Mouse (Mus musculus): ENCODE results near the gene Acadvl. TPM values are rescaled to one million over a fixed set of nuclear protein-coding genes. Genes with fewer than 3 reads are reported as not detected.

Acadvl gene
- polyA plus RNA-seq, 1 experiment = not detected

DNA sequence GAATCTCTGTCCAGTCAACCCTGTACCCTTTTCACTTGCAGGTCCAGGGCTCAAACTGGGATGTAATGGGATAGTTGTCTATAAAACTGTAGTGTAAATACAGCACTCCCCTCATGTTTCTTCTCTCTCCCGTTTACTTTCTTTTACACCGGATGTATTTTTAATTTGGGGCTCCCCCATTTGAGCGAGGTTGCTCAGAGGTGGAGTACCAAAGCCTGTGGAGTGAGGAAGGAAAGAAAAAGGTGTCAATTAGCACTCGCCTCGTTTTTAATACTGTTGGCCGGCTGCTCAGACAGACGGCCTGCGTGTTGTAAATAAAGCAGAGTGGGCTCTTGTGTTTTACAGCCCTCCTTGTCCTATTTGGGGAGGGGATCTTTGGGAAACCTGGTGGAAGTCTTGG lies 15.5 kb downstream of the Acadvl start:
- H3K27ac ChIP-seq (ENCODE audit: insufficient read depth, low read depth, low read length) = 0 out of 2 replicates have a peak overlapping the region, but pooled peaks have one; percentile 29

DNA sequence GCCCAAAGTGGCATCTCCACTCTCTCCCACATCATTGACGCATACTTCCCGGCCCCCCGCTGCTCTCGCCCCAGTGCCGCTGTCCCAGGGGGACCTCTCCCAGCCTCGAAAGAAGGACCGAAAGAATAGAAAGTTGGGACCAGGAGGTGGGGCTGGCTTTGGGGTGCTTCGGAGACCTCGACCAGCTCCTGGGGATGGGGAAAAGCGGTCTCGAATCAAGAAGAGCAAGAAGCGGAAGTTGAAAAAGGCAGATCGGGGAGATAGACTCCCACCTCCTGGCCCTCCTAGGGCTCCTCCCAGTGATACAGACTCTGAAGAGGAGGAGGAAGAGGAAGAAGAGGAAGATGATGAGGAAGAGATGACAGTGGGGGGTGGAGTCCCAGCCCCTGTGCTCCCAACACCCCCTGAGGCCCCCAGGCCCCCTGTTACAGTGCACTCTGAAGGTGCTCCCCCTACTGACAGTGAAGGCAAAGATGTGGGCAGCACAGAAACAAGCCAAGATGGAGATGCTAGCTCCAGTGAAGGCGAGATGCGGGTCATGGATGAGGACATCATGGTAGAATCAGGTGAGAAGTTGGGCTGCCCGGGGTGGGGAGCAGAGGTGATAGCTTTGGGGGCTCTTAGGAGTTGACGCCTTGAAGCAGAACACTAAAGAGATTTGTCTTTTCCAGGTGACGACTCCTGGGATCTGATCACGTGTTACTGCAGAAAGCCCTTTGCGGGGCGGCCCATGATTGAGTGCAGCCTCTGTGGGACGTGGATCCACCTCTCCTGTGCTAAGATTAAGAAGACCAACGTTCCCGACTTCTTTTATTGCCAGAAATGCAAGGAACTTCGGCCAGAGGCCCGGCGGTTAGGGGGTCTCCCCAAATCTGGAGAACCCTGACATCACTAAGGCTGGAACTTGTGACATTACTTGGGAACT lies 16.4 kb downstream of the Acadvl start:
- Histone ChIP-seq H3K4me3 (ENCODE audit: insufficient read depth, low read depth, low read length) (no peak overlapping the region), H3K27ac (ENCODE audit: insufficient read depth, low read depth, low read length) (no peak overlapping the region), H3K4me1 (ENCODE audit: control insufficient read depth, insufficient read depth, low read length) (peaks cover 13% of the 10 kb centered on the region)
- TF ChIP-seq POLR2A (IDR thresholded peaks at IDR 0.05; ENCODE audit: insufficient read depth, low read depth, low read length) = no peak
- TF ChIP-seq CTCF (IDR thresholded peaks at IDR 0.05; ENCODE audit: insufficient read depth, low read depth, low read length) = no peak
- WGBS = 91% methylated on average over 27 of the region's 27 CpGs

More for the DNA sequence above, 15.5 kb downstream of the Acadvl start:
- 72% methylated on average over 8 of the region's 8 CpGs for WGBS
- H3K4me1 ChIP-seq (ENCODE audit: control insufficient read depth, insufficient read depth, low read length) = peaks cover 16% of the 10 kb centered on the region
- no peak overlapping the region for H3K4me3 ChIP-seq (ENCODE audit: insufficient read depth, low read depth, low read length)
- TF ChIP-seq CTCF (IDR thresholded peaks at IDR 0.05; ENCODE audit: insufficient read depth, low read depth, low read length) = no peak
- TF ChIP-seq POLR2A (IDR thresholded peaks at IDR 0.05; ENCODE audit: insufficient read depth, low read depth, low read length) = no peak

DNA sequence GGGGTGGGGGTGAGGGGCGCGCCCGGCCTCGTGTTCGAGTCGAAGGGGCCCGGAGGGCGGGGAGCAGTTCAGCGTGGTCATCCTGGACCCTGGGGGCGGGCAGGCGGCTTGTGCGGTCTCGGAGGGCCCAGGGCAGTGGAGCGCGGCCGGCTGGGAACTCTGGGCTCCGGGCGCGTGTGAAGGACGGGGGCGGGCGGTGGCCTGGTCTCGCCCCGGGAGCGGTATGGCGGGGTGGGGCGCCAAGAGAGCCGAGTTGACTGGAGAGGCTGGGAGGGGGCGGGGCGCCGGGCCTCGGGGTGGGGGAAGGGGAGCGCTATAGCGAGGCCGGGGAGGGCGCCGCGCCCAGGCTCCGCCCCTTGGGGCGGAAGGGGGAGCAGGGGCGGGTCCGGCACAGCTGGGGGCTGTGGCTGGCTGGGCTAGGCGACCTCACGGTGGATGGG lies 18.1 kb downstream of the Acadvl start:
- WGBS = 3% methylated on average over 43 of the region's 44 CpGs
- Histone ChIP-seq H3K4me1 (ENCODE audit: control insufficient read depth, insufficient read depth, low read length) (peaks cover 6% of the 10 kb centered on the region; the same call in 1 of the 2 replicates), H3K4me3 (ENCODE audit: insufficient read depth, low read depth, low read length) (peak overlapping the region; percentile 95), H3K27ac (ENCODE audit: insufficient read depth, low read depth, low read length) (peak overlapping the region; percentile 60)
- TF ChIP-seq POLR2A (IDR thresholded peaks at IDR 0.05; ENCODE audit: insufficient read depth, low read depth, low read length) = no peak
- no peak for TF ChIP-seq CTCF (IDR thresholded peaks at IDR 0.05; ENCODE audit: insufficient read depth, low read depth, low read length)

DNA sequence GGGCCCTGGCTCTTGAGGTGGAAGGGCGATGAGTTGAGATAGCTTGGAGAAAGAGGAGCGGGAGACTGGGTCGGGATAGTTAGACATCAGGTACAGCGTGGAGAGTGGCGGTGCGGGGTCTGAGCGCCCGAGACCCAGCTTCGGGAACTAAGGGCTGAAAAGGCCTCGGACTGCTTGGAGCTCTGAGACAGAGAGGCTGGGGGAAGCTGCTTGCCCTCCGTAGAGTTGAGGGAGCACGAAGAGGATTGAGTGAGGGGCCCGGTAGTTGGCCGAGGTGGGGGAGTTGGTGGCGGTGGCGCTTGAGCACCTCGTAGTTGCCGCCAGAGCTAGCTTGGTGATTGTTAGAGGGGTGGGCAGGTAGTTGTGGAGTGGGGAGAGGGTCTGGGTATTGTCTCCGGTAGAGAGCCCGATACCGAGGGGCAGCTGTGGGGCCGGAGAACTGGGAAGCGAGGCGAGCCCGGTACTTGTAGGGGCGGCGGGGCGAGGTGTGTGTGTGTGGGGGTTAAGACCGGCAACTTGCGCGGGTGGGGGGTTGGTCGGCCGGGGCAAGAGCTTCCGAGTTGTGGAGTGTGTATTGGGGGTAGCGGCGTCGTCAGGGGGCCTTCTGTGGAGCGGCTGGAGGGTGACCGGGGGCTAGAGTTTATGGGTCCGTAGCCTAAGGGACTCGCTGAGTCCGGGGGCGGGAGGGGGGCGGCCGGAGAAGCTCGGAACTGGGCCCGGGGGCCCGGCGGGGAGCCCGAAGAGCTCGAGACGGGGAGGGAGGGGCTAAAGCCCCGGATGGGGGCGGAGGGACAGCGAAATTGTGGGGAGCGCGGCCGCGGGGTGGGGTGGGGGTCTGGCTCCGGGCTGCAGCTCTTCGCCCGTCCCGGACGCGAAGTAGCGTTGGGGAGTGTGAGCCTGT lies 18.8 kb downstream of the Acadvl start:
- H3K27ac ChIP-seq (ENCODE audit: insufficient read depth, low read depth, low read length) = peak overlapping the region; percentile 79
- H3K4me3 ChIP-seq (ENCODE audit: insufficient read depth, low read depth, low read length) = peak overlapping the region; percentile 95
- under 1% methylated on average over 60 of the region's 66 CpGs for WGBS
- peaks cover 6% of the 10 kb centered on the region; the same call in 1 of the 2 replicates for H3K4me1 ChIP-seq (ENCODE audit: control insufficient read depth, insufficient read depth, low read length)
- TF ChIP-seq CTCF (IDR thresholded peaks at IDR 0.05; ENCODE audit: insufficient read depth, low read depth, low read length) (no peak), POLR2A (IDR thresholded peaks at IDR 0.05; ENCODE audit: insufficient read depth, low read depth, low read length) (no peak)

DNA sequence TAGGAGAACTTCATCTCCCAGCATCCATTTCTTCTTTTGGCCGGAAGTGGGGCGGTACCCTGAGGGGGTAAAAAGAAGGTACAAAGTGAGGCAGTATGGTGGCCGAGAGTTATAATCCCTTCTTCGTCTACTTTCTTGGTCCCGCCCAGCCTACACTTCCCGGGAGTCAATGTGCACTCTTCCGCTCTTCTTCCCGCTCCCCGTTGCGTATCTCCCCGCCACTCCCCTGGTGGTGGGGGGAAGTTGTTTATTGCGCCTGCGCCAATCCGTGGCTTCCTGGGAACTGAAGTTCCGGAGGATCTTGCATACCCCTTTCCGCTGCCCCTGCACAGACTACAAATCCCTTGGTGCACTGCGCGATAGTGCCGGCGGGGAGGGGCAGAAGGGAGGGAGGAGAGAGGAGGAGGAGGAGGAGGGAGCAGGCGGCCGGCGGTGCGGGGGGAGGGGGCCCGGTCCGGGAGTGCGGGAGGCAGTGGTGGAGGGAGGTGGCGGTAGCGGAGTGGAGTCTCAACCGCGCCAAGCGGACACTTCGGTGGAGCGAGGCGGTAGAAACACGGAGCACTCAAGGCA lies 19.7 kb downstream of the Acadvl start, which contains the start of gene Phf23:
TSS of gene Phf23 (plus strand) at position 387 of the 570 bp plus-strand sequence.
- H3K4me1 ChIP-seq (ENCODE audit: control insufficient read depth, insufficient read depth, low read length) = peaks cover 6% of the 10 kb centered on the region; the same call in 1 of the 2 replicates
- WGBS = under 1% methylated on average over 36 of the region's 36 CpGs
- TF ChIP-seq CTCF (IDR thresholded peaks at IDR 0.05; ENCODE audit: insufficient read depth, low read depth, low read length) (no peak), POLR2A (IDR thresholded peaks at IDR 0.05; ENCODE audit: insufficient read depth, low read depth, low read length) (peak; percentile 22; the same call in 1 of the 2 replicates)
- H3K27ac ChIP-seq (ENCODE audit: insufficient read depth, low read depth, low read length) = peak within 1 kb of the TSS; percentile 79
- H3K4me3 ChIP-seq (ENCODE audit: insufficient read depth, low read depth, low read length) = peak within 1 kb of the TSS; percentile 95

DNA sequence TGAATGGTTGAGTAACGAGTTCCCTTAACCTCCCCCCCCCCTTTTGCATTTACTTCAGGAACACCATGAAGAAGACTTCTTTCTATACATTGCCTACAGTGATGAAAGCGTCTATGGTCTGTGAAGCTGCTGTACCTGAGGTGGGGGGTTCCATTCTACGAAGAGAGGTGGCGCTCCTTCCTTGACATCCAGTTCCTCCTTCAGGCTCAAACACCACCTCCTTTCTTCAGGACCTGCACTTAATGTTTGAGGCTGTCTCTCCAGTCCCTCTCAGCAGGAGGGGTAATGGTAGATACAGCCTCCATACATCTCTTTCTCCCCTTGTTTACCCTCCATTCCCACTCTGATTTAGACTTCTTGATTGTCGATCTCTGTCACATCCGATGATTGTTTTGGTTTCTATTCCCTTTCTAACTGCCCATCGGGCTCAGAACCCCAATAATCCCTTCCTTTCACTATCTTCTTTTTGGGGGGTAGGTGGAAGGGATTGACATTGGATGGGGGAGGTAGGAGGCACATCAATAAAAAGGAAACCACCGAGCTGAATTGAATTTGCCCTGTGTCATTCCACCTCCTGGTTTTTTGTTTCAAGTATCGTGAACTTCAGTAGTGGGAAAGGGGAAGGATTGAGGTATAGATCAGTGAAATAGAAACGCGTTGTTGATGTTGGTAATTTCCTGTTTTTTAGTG lies 20.7 kb downstream of the Acadvl start:
- TF ChIP-seq POLR2A (IDR thresholded peaks at IDR 0.05; ENCODE audit: insufficient read depth, low read depth, low read length) = no peak
- TF ChIP-seq CTCF (IDR thresholded peaks at IDR 0.05; ENCODE audit: insufficient read depth, low read depth, low read length) = no peak
- Histone ChIP-seq H3K27ac (ENCODE audit: insufficient read depth, low read depth, low read length) (no peak overlapping the region), H3K4me1 (ENCODE audit: control insufficient read depth, insufficient read depth, low read length) (peaks cover 6% of the 10 kb centered on the region; the same call in 1 of the 2 replicates), H3K4me3 (ENCODE audit: insufficient read depth, low read depth, low read length) (no peak overlapping the region)
- WGBS = 86% methylated on average over 11 of the region's 11 CpGs

DNA sequence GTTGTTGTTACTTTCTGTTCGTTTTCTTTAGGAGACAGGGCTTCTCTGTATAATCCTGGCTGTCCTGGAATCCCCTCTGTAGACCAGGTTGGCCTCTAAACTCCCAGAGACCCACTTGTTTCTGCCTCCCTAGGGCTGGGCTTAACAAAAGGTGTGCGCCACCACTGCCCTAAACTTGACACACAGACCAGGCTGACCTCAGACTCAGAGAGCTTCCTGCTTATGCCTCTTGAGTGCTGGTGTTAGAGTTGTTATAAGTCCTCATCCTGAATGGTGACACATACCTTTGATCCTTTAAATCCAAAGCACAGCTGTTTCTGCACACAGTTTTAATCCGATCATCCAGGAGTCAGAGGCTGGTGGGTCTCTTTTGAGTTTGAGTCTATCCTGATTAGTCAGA lies 22.3 kb downstream of the Acadvl start:
- WGBS = 76% methylated on average over 3 of the region's 3 CpGs
- H3K4me3 ChIP-seq (ENCODE audit: insufficient read depth, low read depth, low read length) = no peak overlapping the region
- no peak overlapping the region for H3K27ac ChIP-seq (ENCODE audit: insufficient read depth, low read depth, low read length)
- TF ChIP-seq POLR2A (IDR thresholded peaks at IDR 0.05; ENCODE audit: insufficient read depth, low read depth, low read length) (no peak), CTCF (IDR thresholded peaks at IDR 0.05; ENCODE audit: insufficient read depth, low read depth, low read length) (no peak)
- H3K4me1 ChIP-seq (ENCODE audit: control insufficient read depth, insufficient read depth, low read length) = peaks cover 4% of the 10 kb centered on the region; the same call in 1 of the 2 replicates

DNA sequence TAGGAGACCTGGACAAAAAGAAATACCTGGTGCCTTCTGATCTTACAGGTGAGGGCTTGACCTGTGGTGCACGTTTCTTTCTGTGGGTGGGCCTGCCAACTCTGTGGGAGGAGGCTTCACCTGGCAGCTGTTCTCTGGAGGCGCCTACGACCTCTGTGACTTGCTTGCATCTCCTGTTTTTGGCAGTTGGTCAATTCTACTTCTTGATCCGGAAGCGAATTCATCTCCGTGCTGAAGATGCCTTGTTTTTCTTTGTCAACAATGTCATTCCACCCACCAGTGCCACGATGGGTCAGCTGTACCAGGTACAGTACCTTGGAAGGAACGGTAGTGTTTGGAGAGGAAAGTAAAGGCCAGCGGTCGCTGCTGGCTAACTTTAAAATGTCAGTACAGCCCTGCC lies 22.8 kb downstream of the Acadvl start:
- TF ChIP-seq POLR2A (IDR thresholded peaks at IDR 0.05; ENCODE audit: insufficient read depth, low read depth, low read length) (no peak), CTCF (IDR thresholded peaks at IDR 0.05; ENCODE audit: insufficient read depth, low read depth, low read length) (no peak)
- WGBS = 66% methylated on average over 10 of the region's 10 CpGs

More for the DNA sequence above, 22.8 kb downstream of the Acadvl start:
- Histone ChIP-seq H3K4me1 (ENCODE audit: control insufficient read depth, insufficient read depth, low read length) (peaks cover 4% of the 10 kb centered on the region; the same call in 1 of the 2 replicates), H3K4me3 (ENCODE audit: insufficient read depth, low read depth, low read length) (peak overlapping the region; percentile 31; the same call in 1 of the 2 replicates), H3K27ac (ENCODE audit: insufficient read depth, low read depth, low read length) (no peak overlapping the region)

All from olfactory bulb, adult 2 months (tissue).